Mouse (Mus musculus) G1E (cell line): ENCODE data around the gene Cactin.

ENCODE experiments used
- CTCF ChIP-seq: IDR thresholded peaks from 2 replicates; pipeline ENCODE4 v1.5.1; 2012; ENCODE audit warnings: low read depth, low read length, inconsistent platforms, mixed read lengths
- GATA1 ChIP-seq: IDR thresholded peaks from 2 replicates; pipeline ENCODE4 v1.6.1; 2012; ENCODE audit warnings: borderline replicate concordance, low read length, inconsistent platforms, mixed read lengths
- TAL1 ChIP-seq: conservative IDR thresholded peaks from 2 replicates; pipeline ENCODE4 v1.6.1; 2012; ENCODE audit warnings: low read depth, low read length, inconsistent platforms, mixed read lengths

DNA sequence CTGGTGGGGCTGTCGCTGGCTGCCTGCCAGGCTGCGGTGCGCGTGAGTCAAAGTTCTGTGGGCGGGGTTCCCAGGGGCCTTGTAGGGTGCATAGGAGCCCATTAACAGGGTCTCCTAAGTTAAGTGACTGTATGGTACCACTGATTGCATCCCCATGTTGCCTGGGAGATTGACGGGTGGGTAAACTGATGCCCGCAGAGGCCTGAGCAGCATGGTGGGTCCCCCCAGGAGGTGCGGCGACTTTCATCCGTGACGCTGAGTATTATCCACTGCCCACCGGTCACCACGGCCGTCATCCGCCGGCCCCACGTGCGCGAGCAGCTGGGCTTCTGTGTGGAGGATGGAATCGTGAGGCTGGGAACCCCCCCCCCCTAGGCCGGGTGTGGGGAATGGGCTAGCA is 48.5 kb upstream of the Cactin start:
- TF ChIP-seq CTCF (no peak), TAL1 (no peak), GATA1 (no peak)
